Mouse (Mus musculus) gastrocnemius, adult 8-10 months (tissue): ENCODE data around the gene Olfr150. TPM values are rescaled to one million over a fixed set of nuclear protein-coding genes. Genes with fewer than 3 reads are reported as not detected.
"Not testable (repeated sequence)": the region's sequence is repeated elsewhere in the genome, so short reads cannot be mapped to it uniquely, and the experiment has no call there.

Experiments
- DNase-seq, 2 experiments: peaks; one replicate each; pipeline ENCODE4 v3.0.0; 2022; ENCODE audit warnings: low spot score in 2 of 2
- total RNA-seq, 4 experiments: library from RNA; stranded (reverse); gene quantifications; 2 replicates each; pipeline ENCODE4 v1.2.4; 2022

Gene Olfr150
- not detected for total RNA-seq

DNA sequence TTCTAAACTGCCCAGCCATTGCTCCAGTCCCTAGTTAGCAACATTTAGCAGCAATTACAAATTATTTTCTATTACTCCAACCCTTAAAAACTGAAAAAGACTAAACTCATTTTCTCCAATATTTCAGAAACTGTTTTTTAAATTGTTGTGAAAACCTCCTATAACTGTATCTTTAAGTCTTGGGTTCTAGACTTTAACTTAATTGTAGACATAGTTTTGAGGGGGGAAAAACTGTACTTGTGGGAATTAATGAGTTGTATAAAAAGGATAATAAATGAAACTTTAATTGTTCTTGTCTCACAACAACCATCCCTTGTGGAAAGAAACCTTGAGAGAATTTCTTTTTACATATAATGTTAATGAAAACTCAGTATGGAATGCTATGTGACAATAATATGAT, at the start of gene Olfr150:
Gene Olfr150 (plus strand): TSS at position 301 of the 400 bp plus-strand sequence.
- DNase-seq = no peak

- DNase-seq = not testable (repeated sequence)
Measured at GRCm38 (mm10) chr9:39701123-39701522, 29.7 kb upstream of the Olfr150 start.

- no peak for DNase-seq
Measured at GRCm38 (mm10) chr9:39707017-39707416, 23.8 kb upstream of the Olfr150 start, which contains the start of gene Olfr149. TSS of gene Olfr149 (minus strand) at chr9:39707117.

- no peak for DNase-seq
Measured at GRCm38 (mm10) chr9:39708958-39709357, 21.8 kb upstream of the Olfr150 start.

DNA sequence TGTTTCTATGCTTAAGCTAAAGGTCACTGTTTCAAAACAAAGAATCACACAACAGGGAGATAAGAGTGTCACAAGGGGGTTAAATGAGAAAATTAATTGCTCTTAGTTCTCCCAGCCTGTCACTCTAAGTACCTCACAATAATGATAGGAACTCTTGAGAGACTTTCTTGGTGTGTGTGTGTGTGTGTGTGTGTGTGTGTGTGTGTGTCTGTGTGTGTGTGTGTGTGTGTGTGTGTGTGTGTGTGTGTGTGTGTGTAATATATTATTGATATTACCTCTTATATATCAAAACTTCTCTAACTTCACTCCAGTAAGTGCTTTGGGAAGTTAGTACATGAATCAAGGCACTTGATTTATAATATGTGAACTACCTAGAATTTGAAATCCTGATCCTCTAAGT, 19.7 kb upstream of the Olfr150 start, which contains the start of gene Olfr965:
Gene Olfr965 (plus strand): TSS at position 301 of the 400 bp plus-strand sequence.
- no peak for DNase-seq

DNA sequence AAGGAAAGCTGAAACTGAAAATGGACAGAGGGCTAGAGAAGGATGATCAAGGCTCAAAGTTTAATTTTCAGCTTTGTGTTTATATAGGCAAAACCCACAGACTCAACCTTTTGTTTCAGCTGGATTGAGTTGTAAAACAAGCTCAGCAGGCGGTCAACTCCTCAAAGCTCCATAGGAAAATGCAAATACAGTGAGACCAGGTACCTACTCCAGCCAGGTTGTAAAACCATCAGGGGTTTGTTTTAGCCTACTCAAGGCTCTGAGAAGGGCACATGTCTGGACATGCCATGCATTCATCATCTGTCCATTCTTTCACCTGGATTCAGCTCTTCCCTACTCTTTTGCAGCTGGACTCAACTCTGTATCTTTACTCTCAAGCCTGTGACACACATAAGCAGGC, 10.0 kb downstream of the Olfr150 start:
- no peak for DNase-seq

DNA sequence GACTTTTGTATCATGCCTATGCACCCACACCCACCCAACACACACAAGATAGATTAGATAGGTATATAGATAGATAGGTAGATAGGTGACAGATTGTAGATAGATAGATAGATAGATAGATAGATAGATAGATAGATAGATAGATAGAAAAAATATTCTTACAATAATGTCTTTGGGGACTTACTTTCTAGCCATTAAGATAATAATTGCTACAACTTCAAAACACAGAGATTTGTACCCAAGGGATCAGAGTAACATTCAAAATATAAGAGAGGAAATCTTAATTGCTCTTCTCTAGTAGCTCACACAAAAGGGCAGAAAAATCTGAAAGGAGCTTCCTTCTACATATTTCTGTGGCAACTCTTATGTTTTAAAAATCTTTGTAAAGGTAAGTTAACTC, 15.2 kb downstream of the Olfr150 start, which contains the start of gene Olfr967:
Gene Olfr967 (plus strand): TSS at position 301 of the 400 bp plus-strand sequence.
- DNase-seq = no peak

DNA sequence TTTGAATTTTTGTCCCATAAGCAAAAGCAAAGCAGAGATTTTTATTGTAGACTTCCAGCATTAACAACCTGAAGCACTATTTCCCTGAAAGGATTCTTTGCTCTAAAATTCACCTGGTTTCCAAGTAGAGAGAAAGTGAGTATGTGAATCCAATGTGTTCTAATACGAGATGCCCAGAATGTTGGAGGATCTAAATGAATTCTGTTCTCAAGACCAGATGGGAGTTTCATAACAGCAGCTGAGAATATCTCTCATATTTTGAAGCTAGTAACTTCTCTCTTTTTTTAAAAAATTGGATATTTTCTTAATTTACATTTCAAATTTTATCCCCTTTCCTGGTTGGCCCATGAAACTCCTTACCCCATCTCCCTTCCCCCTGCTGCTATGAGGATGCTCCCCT, 15.7 kb downstream of the Olfr150 start:
- DNase-seq = no peak

DNA sequence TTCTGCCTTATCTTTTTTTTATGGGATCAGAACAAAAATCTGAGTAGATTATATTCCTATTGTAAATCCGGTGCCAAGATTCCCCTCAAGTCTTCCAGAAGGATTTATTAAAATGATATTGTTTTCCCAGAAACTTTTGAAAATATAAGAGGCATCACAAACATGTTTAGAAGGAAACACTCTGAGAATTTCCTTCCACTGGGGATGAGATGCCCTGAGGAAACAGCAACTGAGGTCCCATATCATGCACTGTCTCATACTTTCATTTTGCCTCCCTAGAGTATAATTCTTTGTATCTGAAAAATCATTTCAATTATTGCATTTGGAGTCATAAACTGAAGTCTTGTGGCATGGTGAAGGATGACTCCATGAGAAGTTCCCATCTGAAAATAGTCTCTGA, 52.4 kb downstream of the Olfr150 start, which contains the start of gene Olfr968:
Gene Olfr968 (minus strand): TSS at position 101 of the 400 bp plus-strand sequence.
- DNase-seq = no peak

Other genes starting within 250 kb of the Olfr150 start
- not detected for gene Olfr44, start 237.0 kb upstream of the Olfr150 start, total RNA-seq
- not detected for gene Olfr957, start 215.2 kb upstream of the Olfr150 start, total RNA-seq
- gene Olfr958, start 176.9 kb upstream of the Olfr150 start, total RNA-seq = not detected
- gene Olfr959, start 155.4 kb upstream of the Olfr150 start, total RNA-seq = not detected
- under 1 TPM; 0.16 to 0.54 (median 0.34) TPM for gene AW551984, start 126.6 kb upstream of the Olfr150 start, total RNA-seq
- not detected for gene Olfr148, start 120.3 kb upstream of the Olfr150 start, total RNA-seq
- gene Olfr960, start 109.6 kb upstream of the Olfr150 start, total RNA-seq = not detected
- not detected for gene Olfr961, start 85.9 kb upstream of the Olfr150 start, total RNA-seq
- not detected for gene Olfr963, start 63.8 kb upstream of the Olfr150 start, total RNA-seq
- gene Olfr149, start 23.9 kb upstream of the Olfr150 start, total RNA-seq = not detected
- gene Olfr965, start 19.6 kb upstream of the Olfr150 start, total RNA-seq = not detected
- gene Olfr967, start 15.3 kb downstream of the Olfr150 start, total RNA-seq = not detected
- not detected for gene Olfr968, start 52.3 kb downstream of the Olfr150 start, total RNA-seq
- not detected for gene Olfr969, start 60.0 kb downstream of the Olfr150 start, total RNA-seq
- gene Olfr970, start 77.9 kb downstream of the Olfr150 start, total RNA-seq = not detected
- gene Olfr971, start 105.9 kb downstream of the Olfr150 start, total RNA-seq = not detected
- gene Olfr972, start 135.4 kb downstream of the Olfr150 start, total RNA-seq = not detected
- gene Olfr229, start 176.4 kb downstream of the Olfr150 start, total RNA-seq = not detected
- gene Olfr974, start 206.5 kb downstream of the Olfr150 start, total RNA-seq = not detected
- not detected for gene Olfr975, start 221.1 kb downstream of the Olfr150 start, total RNA-seq
- gene Olfr976, start 230.2 kb downstream of the Olfr150 start, total RNA-seq = not detected